Mouse (Mus musculus) midbrain, postnatal 0 days (tissue): ENCODE measurements around the gene Gpam. TPM values are rescaled to one million over a fixed set of nuclear protein-coding genes. Genes with fewer than 3 reads are reported as not detected.
A peak's percentile ranks its signal among the peaks of the same experiment; 100 is the strongest.

Experiments used
- ATAC-seq: fragments of 200-750 bp; cut with Nextera tagmentation; 2 replicates; pipeline ENCODE4 v1.8.0; 2017; ENCODE audit warnings: moderate number of reproducible peaks, mild to moderate bottlenecking, moderate TSS enrichment, moderate library complexity; ENCODE audit not compliant: low FRiP score
- DNase-seq: peaks from one replicate; pipeline ENCODE4 v3.0.0-alpha.2; 2015; ENCODE audit warnings: low spot score
- H3K27ac ChIP-seq: fragments of 300-500 bp; sonication (generic); 2 replicates; pipeline ENCODE4 v1.5.1; 2014; ENCODE audit warnings: low read depth, mild to moderate bottlenecking, low read length, mixed read lengths
- H3K27me3 ChIP-seq: fragments of 300-500 bp; sonication (generic); 2 replicates; pipeline ENCODE4 v1.6.1; 2014; ENCODE audit warnings: low read length, control low read depth, mixed read lengths; ENCODE audit not compliant: insufficient read depth
- H3K36me3 ChIP-seq: fragments of 300-500 bp; sonication (generic); 2 replicates; pipeline ENCODE4 v1.6.1; 2014; ENCODE audit warnings: low read length, control low read depth, mixed read lengths; ENCODE audit not compliant: insufficient read depth
- H3K4me1 ChIP-seq: fragments of 300-500 bp; sonication (generic); 2 replicates; pipeline ENCODE4 v1.6.1; 2014; ENCODE audit warnings: mild to moderate bottlenecking, control low read depth, antibody characterized with exemption, low read length, mixed read lengths; ENCODE audit not compliant: insufficient read depth
- H3K4me2 ChIP-seq: fragments of 300-500 bp; sonication (generic); 2 replicates; pipeline ENCODE4 v1.6.1; 2014; ENCODE audit warnings: low read depth, mild to moderate bottlenecking, low read length, mixed read lengths; ENCODE audit not compliant: poor library complexity, severe bottlenecking
- H3K4me3 ChIP-seq: fragments of 300-500 bp; sonication (generic); 2 replicates; pipeline ENCODE4 v1.5.1; 2014; ENCODE audit warnings: low read depth, mild to moderate bottlenecking, low read length, moderate library complexity
- H3K9ac ChIP-seq: fragments of 300-500 bp; sonication (generic); replicated peaks from 2 replicates; pipeline ENCODE4 v1.6.1; 2014; ENCODE audit warnings: mild to moderate bottlenecking, low read length, moderate library complexity, mixed read lengths; ENCODE audit not compliant: poor library complexity, severe bottlenecking
- H3K9me3 ChIP-seq: fragments of 300-500 bp; sonication (generic); 2 replicates; pipeline ENCODE4 v1.6.1; 2016; ENCODE audit warnings: low read length, control low read depth
- CTCF ChIP-seq: IDR thresholded peaks from 2 replicates; pipeline ENCODE4 v1.5.1; 2016; ENCODE audit warnings: antibody characterized with exemption, mild to moderate bottlenecking
- WGBS: fragments of 180-500 bp; shearing (Covaris S2); extraction: QIAGEN DNeasy Blood & Tissue Kit; methylation state at CpG from one replicate; pipeline ENCODE4 v1.1.7; 2014; 5-methylcytosine and 5-hydroxymethylcytosine counted together
- polyA plus RNA-seq: library from polyadenylated mRNA; unstranded; fragments of >200 nt; fragmentation: Nextera tagmentation; extraction: Ambion mirVana; gene quantifications from 2 replicates; pipeline ENCODE4 v1.2.1, GENCODE M21; 2015
- total RNA-seq: library from RNA; depleted of rRNA; stranded (reverse); fragments of >200 nt; gene quantifications from 2 replicates; pipeline ENCODE4 v1.2.3, GENCODE M21; 2014

Gene Gpam
- total and polyA plus RNA-seq, 2 experiments from 2014 or later, result 23.6 to 81.1 TPM

GRCm38 (mm10) chr19:55073004-55073403 lies 54.0 kb downstream of the Gpam start:
- peak; percentile 74 for TF ChIP-seq CTCF
- ATAC-seq (no peak), DNase-seq (no peak)
- H3K9me3 ChIP-seq, result no peaks in the 10 kb centered on the region
- no peak overlapping the region for H3K27ac ChIP-seq
- no peak overlapping the region for H3K9ac ChIP-seq
- peaks cover 65% of the 10 kb centered on the region for H3K36me3 ChIP-seq
- no peaks in the 10 kb centered on the region for H3K4me1 ChIP-seq
- no peaks in the 10 kb centered on the region for H3K27me3 ChIP-seq
- H3K4me2 ChIP-seq, result no peak overlapping the region
- H3K4me3 ChIP-seq, result no peak overlapping the region
- WGBS, result 76% methylated on average over 3 of the region's 3 CpGs

GRCm38 (mm10) chr19:55069054-55069453 lies 58.0 kb downstream of the Gpam start:
- Histone ChIP-seq H3K4me1 (no peaks in the 10 kb centered on the region), H3K36me3 (peaks cover 44% of the 10 kb centered on the region), H3K4me3 (no peak overlapping the region), H3K27ac (no peak overlapping the region), H3K27me3 (no peaks in the 10 kb centered on the region), H3K4me2 (no peak overlapping the region), H3K9ac (no peak overlapping the region), H3K9me3 (no peaks in the 10 kb centered on the region)
- DNase-seq (no peak), ATAC-seq (no peak)
- TF ChIP-seq CTCF, result no peak
- 93% methylated on average over 8 of the region's 8 CpGs for WGBS

GRCm38 (mm10) chr19:55063272-55063671 lies 63.8 kb downstream of the Gpam start:
- Histone ChIP-seq H3K27me3 (no peaks in the 10 kb centered on the region), H3K4me2 (no peak overlapping the region), H3K27ac (no peak overlapping the region), H3K4me1 (no peaks in the 10 kb centered on the region; the same call in 1 of the 2 replicates), H3K9ac (no peak overlapping the region), H3K36me3 (peaks cover 4% of the 10 kb centered on the region; the same call in 1 of the 2 replicates), H3K4me3 (no peak overlapping the region), H3K9me3 (no peaks in the 10 kb centered on the region)
- peak; percentile 57 for DNase-seq
- 33% methylated on average over 6 of the region's 6 CpGs for WGBS
- no peak for ATAC-seq
- no peak for TF ChIP-seq CTCF

GRCm38 (mm10) chr19:55062501-55062900 lies 64.5 kb downstream of the Gpam start:
- ATAC-seq (0 out of 2 replicates have a peak, but pooled peaks have one; percentile 15), DNase-seq (no peak)
- Histone ChIP-seq H3K9ac (no peak overlapping the region), H3K9me3 (no peaks in the 10 kb centered on the region), H3K36me3 (no peaks in the 10 kb centered on the region; the same call in 1 of the 2 replicates), H3K4me2 (no peak overlapping the region), H3K4me1 (no peaks in the 10 kb centered on the region; the same call in 1 of the 2 replicates), H3K27me3 (no peaks in the 10 kb centered on the region), H3K27ac (no peak overlapping the region), H3K4me3 (no peak overlapping the region)
- no peak for TF ChIP-seq CTCF
- WGBS, result 87% methylated on average over 8 of the region's 8 CpGs

GRCm38 (mm10) chr19:55061951-55062350 lies 65.1 kb downstream of the Gpam start:
- no peak overlapping the region; the same call in 1 of the 2 replicates for H3K4me2 ChIP-seq
- 0 out of 2 replicates have a peak, but pooled peaks have one; percentile 20 for ATAC-seq
- H3K36me3 ChIP-seq, result no peaks in the 10 kb centered on the region
- DNase-seq, result peak; percentile 91
- no peaks in the 10 kb centered on the region for H3K27me3 ChIP-seq
- H3K4me3 ChIP-seq, result no peak overlapping the region
- no peaks in the 10 kb centered on the region; the same call in 1 of the 2 replicates for H3K4me1 ChIP-seq
- no peak overlapping the region for H3K9ac ChIP-seq
- TF ChIP-seq CTCF, result peak; percentile 91
- 19% methylated on average over 5 of the region's 5 CpGs for WGBS
- H3K9me3 ChIP-seq, result no peaks in the 10 kb centered on the region
- no peak overlapping the region for H3K27ac ChIP-seq

GRCm38 (mm10) chr19:55061447-55061901 lies 65.6 kb downstream of the Gpam start:
- no peak for TF ChIP-seq CTCF
- DNase-seq, result no peak
- no peaks in the 10 kb centered on the region; the same call in 1 of the 2 replicates for H3K4me1 ChIP-seq
- peak overlapping the region; percentile 34 for H3K4me3 ChIP-seq
- no peak for ATAC-seq
- H3K27ac ChIP-seq, result no peak overlapping the region
- H3K27me3 ChIP-seq, result no peaks in the 10 kb centered on the region
- 4% methylated on average over 14 of the region's 14 CpGs for WGBS
- H3K36me3 ChIP-seq, result no peaks in the 10 kb centered on the region
- H3K4me2 ChIP-seq, result peak overlapping the region; percentile 62
- H3K9ac ChIP-seq, result peak overlapping the region; percentile 46; the same call in 1 of the 2 replicates
- H3K9me3 ChIP-seq, result no peaks in the 10 kb centered on the region
